Mouse (Mus musculus): ENCODE data around the gene Nupl1. TPM values are rescaled to one million over a fixed set of nuclear protein-coding genes. Genes with fewer than 3 reads are reported as not detected.

Gene Nupl1
- polyA plus RNA-seq, 1 experiment from 2014 or later: not detected

DNA sequence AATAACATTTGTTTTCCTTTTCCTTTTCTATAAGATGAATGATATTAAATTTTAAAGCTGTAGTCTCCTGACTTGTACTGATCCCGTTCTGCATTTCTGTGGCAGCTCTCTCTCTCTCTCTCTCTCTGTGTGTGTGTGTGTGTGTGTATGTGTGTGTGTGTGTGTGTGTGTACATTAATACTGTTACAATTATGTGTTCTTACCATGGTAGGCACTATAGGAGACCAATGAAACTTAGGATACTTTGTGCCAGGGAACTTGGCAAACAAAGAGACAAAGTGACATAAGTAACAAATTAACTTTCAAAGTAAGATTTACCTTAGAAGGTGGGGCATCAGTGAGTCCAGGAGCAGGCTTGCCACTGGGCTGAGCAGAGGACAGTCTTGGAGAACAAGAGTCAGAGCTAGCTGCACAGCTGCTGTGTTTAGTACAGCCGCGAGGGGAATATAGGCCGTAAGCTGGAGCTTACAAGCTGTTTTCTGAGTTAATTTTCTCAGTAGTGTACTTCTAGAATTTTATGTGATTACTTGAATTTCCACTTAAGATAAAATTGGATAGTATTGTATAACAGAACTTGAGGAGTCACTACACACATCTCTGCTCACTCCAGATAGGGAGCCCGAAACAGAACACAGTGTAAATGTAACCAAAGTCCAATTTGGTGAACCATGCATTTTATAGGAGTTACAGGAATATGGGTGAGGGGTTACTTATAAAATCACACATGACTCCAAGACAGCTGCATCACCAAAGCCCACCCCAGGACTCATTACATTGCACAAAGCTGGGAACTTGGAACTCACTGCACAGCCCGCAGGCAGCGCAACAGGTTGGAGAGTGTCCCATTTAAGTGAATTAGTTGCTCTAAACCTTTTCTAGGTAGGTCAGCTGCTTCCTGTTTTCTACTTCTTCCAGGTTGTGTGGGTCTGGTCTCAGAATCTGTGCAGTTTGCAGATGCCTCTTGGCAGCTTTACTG lies 24.4 kb upstream of the Nupl1 start:
- WGBS: 92% methylated on average over 7 of the region's 7 CpGs
- Histone ChIP-seq H3K9me3 (ENCODE audit: control insufficient read depth, low read length) (no peaks in the 10 kb centered on the region), H3K27ac (replicated peaks in 1 of 2; ENCODE audit: control insufficient read depth in 1 of 2, insufficient read depth in 1 of 2, low read depth in 2 of 2, low read length in 2 of 2) (no peak overlapping the region), H3K4me2 (ENCODE audit: low read length) (no peak overlapping the region), H3K4me1 (ENCODE audit: control insufficient read depth in 2 of 2, insufficient read depth in 2 of 2, low read length in 2 of 2) (peaks cover 0 to 11% of the 10 kb centered on the region in 2 experiments; a peak in 1 of 4 replicates), H3K9ac (ENCODE audit: low read length) (no peak overlapping the region), H3K27me3 (ENCODE audit: control insufficient read depth, insufficient read depth, low read length) (no peaks in the 10 kb centered on the region), H3K4me3 (ENCODE audit: control insufficient read depth in 1 of 2, insufficient read depth in 1 of 2, low read depth in 1 of 2, low read length in 2 of 2) (no peak overlapping the region), H3K36me3 (ENCODE audit: control insufficient read depth, insufficient read depth, low read length) (peaks cover 3% of the 10 kb centered on the region)
- no peak for ATAC-seq (ENCODE audit: insufficient number of reproducible peaks, insufficient read depth, low FRiP score, low read depth)

DNA sequence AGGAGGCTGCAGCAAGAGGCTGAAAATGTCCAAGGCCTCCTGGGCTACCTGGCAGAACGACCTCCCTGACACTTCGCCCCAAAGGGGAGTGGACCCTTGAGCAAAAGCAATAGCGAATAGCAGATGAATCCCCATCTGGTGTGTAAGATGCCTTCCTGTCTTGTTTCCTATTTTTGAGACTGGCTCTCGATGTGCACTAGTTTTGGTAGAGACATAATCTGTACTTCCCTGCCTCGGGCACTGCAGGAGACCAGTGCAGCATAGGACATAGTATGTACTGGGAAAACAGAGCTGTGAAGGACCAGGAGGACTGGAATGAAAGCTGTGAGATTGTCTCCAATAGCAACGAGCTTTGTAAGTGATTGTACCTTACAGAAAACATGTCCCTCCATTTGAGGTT lies 22.1 kb upstream of the Nupl1 start:
- ATAC-seq (ENCODE audit: insufficient number of reproducible peaks, insufficient read depth, low FRiP score, low read depth): no peak
- Histone ChIP-seq H3K9me3 (ENCODE audit: control insufficient read depth, low read length) (no peaks in the 10 kb centered on the region), H3K27ac (replicated peaks in 1 of 2; ENCODE audit: control insufficient read depth in 1 of 2, insufficient read depth in 1 of 2, low read depth in 2 of 2, low read length in 2 of 2) (no peak overlapping the region), H3K36me3 (ENCODE audit: control insufficient read depth, insufficient read depth, low read length) (no peaks in the 10 kb centered on the region; the same call in 1 of the 2 replicates), H3K4me1 (ENCODE audit: control insufficient read depth in 2 of 2, insufficient read depth in 2 of 2, low read length in 2 of 2) (peaks cover 0 to 6% of the 10 kb centered on the region in 2 experiments; a peak in 1 of 4 replicates), H3K27me3 (ENCODE audit: control insufficient read depth, insufficient read depth, low read length) (no peaks in the 10 kb centered on the region), H3K4me2 (ENCODE audit: low read length) (no peak overlapping the region), H3K9ac (ENCODE audit: low read length) (no peak overlapping the region), H3K4me3 (ENCODE audit: control insufficient read depth in 1 of 2, insufficient read depth in 1 of 2, low read depth in 1 of 2, low read length in 2 of 2) (no peak overlapping the region)
- WGBS: 66% methylated on average over 6 of the region's 6 CpGs

DNA sequence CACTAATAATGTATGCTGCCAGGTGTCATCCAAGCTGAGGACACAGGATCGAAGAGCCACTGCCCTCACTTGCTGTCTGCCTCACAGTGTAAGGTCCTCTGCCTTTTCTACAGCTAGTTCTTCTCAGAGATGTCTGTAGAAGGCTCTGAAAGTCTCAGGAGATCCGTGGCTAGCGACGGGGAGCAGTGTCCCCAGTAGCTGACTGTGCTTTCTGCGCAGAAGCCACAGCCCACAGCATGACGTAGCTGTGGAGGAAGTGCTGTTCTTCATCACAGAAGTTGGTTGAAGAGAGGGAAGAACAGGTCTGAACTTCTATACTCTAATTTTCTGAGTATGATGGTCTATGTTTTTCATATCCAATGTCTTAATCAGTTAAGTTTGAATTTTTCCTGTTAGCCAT lies 18.1 kb upstream of the Nupl1 start:
- H3K36me3 ChIP-seq (ENCODE audit: control insufficient read depth, insufficient read depth, low read length): no peaks in the 10 kb centered on the region
- no peak overlapping the region for H3K4me2 ChIP-seq (ENCODE audit: low read length)
- no peak overlapping the region for H3K4me3 ChIP-seq (ENCODE audit: control insufficient read depth in 1 of 2, insufficient read depth in 1 of 2, low read depth in 1 of 2, low read length in 2 of 2)
- no peaks in the 10 kb centered on the region for H3K27me3 ChIP-seq (ENCODE audit: control insufficient read depth, insufficient read depth, low read length)
- no peak for ATAC-seq (ENCODE audit: insufficient number of reproducible peaks, insufficient read depth, low FRiP score, low read depth)
- peaks cover 0 to 12% of the 10 kb centered on the region in 2 experiments; a peak in 2 of 4 replicates for H3K4me1 ChIP-seq (ENCODE audit: control insufficient read depth in 2 of 2, insufficient read depth in 2 of 2, low read length in 2 of 2)
- 83% methylated on average over 6 of the region's 6 CpGs for WGBS
- H3K27ac ChIP-seq (replicated peaks in 1 of 2; ENCODE audit: control insufficient read depth in 1 of 2, insufficient read depth in 1 of 2, low read depth in 2 of 2, low read length in 2 of 2): no peak overlapping the region
- H3K9me3 ChIP-seq (ENCODE audit: control insufficient read depth, low read length): no peaks in the 10 kb centered on the region
- H3K9ac ChIP-seq (ENCODE audit: low read length): no peak overlapping the region

DNA sequence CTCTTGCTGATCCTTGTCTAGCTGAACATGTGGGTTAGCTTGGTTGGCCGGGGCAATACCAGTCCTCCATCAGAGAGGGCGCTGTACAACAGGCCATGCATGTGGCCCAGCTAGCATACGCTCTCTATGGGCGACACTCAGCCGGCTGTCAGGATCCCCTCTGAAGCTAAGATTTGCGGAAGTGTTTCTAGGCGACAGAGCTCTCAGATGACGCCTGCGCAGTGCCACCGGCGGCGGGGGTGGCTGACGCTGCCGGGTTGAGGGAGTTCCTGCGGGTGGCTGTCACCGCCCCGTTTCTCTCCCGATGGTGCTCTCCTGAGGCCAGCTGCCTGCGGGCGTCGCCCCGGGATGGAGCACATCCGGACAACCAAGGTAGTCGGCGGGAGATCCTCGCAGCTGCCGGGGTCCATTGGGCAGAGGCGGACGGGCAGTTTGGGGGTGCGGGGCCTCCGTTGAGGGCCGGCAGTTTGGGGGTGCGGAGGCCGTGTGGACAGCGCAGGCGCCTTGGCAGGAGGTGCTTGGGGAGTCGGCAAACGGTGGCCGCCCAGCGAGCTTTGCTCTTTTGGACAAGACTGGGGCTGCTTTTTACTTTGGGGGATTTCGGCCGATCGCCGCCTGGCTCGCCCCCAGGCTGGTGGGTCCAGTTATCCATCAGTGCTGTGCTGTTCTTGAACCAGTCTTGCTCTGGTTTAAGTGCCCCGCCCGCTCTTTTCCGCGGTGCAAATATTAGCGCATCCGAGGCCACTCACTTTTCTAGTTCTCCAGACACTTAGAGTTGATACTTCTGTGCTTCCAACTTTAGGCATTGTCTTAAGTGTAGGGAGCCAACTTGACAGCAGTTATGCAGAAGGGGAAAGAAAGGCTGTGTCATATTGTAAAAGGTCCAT lies 14.0 kb upstream of the Nupl1 start, which contains the start of gene Mtmr6:
Gene Mtmr6 (plus strand): TSS at position 239 of the 887 bp plus-strand sequence.
- peak; percentile 98 for ATAC-seq (ENCODE audit: insufficient number of reproducible peaks, insufficient read depth, low FRiP score, low read depth)
- Histone ChIP-seq H3K27me3 (ENCODE audit: control insufficient read depth, insufficient read depth, low read length) (no peaks in the 10 kb centered on the region), H3K9ac (ENCODE audit: low read length) (peak within 1 kb of the TSS; percentile 73), H3K9me3 (ENCODE audit: control insufficient read depth, low read length) (no peaks in the 10 kb centered on the region), H3K4me2 (ENCODE audit: low read length) (peak within 1 kb of the TSS; percentile 61), H3K4me1 (ENCODE audit: control insufficient read depth in 2 of 2, insufficient read depth in 2 of 2, low read length in 2 of 2) (peaks cover 0 to 6% of the 10 kb centered on the region in 2 experiments; a peak in 2 of 4 replicates), H3K27ac (replicated peaks in 1 of 2; ENCODE audit: control insufficient read depth in 1 of 2, insufficient read depth in 1 of 2, low read depth in 2 of 2, low read length in 2 of 2) (peak within 1 kb of the TSS; percentile 19 to 30; a peak in 2 of 4 replicates), H3K4me3 (ENCODE audit: control insufficient read depth in 1 of 2, insufficient read depth in 1 of 2, low read depth in 1 of 2, low read length in 2 of 2) (peak within 1 kb of the TSS; percentile 65 to 89), H3K36me3 (ENCODE audit: control insufficient read depth, insufficient read depth, low read length) (no peaks in the 10 kb centered on the region)
- under 1% methylated on average over 51 of the region's 51 CpGs for WGBS

DNA sequence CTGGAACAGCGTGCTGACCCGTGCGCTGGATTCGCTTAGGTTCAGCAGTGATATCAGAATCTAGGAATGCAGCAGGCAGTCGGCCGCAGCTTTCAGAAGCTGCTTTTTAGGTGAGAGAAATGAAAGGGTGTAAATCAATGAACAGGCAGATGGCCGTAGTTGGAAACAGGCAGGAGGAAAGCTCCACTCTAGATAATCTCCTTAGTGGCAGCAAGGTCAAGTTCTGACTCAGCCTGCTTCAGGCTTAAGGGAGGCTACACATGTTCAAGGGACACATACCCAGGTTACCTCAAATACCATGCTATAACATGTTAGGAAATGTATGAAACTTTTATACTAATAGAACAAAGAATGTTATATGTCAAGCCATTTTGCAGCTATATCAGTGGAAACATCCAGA lies 11.1 kb upstream of the Nupl1 start:
- no peak overlapping the region for H3K4me2 ChIP-seq (ENCODE audit: low read length)
- H3K36me3 ChIP-seq (ENCODE audit: control insufficient read depth, insufficient read depth, low read length): no peaks in the 10 kb centered on the region
- WGBS: 25% methylated on average over 7 of the region's 7 CpGs
- peaks cover 0 to 6% of the 10 kb centered on the region in 2 experiments; a peak in 2 of 4 replicates for H3K4me1 ChIP-seq (ENCODE audit: control insufficient read depth in 2 of 2, insufficient read depth in 2 of 2, low read length in 2 of 2)
- H3K9ac ChIP-seq (ENCODE audit: low read length): no peak overlapping the region
- H3K27ac ChIP-seq (replicated peaks in 1 of 2; ENCODE audit: control insufficient read depth in 1 of 2, insufficient read depth in 1 of 2, low read depth in 2 of 2, low read length in 2 of 2): no peak overlapping the region
- no peaks in the 10 kb centered on the region for H3K9me3 ChIP-seq (ENCODE audit: control insufficient read depth, low read length)
- H3K4me3 ChIP-seq (ENCODE audit: control insufficient read depth in 1 of 2, insufficient read depth in 1 of 2, low read depth in 1 of 2, low read length in 2 of 2): no peak overlapping the region
- ATAC-seq (ENCODE audit: insufficient number of reproducible peaks, insufficient read depth, low FRiP score, low read depth): no peak
- no peaks in the 10 kb centered on the region for H3K27me3 ChIP-seq (ENCODE audit: control insufficient read depth, insufficient read depth, low read length)

DNA sequence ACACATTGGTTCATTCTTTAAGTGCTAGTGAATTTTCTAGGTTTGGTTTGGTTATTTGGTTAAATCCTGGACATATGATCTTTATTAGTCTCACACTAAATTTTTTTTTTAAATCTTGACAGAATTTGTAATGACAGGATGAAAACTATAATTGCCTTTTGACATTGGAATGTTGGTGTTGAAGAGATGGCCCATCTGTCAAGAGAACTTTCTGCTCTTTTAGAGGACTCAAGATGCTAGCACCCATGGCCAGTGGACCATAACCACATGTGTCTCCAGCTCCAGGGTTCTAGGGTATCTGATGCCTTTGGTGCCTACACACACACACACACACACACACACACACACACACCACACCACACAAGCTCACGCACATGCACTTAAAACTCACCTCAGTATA lies 6.6 kb upstream of the Nupl1 start:
- H3K27me3 ChIP-seq (ENCODE audit: control insufficient read depth, insufficient read depth, low read length): no peaks in the 10 kb centered on the region
- H3K9me3 ChIP-seq (ENCODE audit: control insufficient read depth, low read length): no peaks in the 10 kb centered on the region
- no peaks in the 10 kb centered on the region for H3K36me3 ChIP-seq (ENCODE audit: control insufficient read depth, insufficient read depth, low read length)
- no peak overlapping the region for H3K9ac ChIP-seq (ENCODE audit: low read length)
- no peak overlapping the region for H3K4me2 ChIP-seq (ENCODE audit: low read length)
- no peaks in the 10 kb centered on the region; a peak in 1 of 4 replicates for H3K4me1 ChIP-seq (ENCODE audit: control insufficient read depth in 2 of 2, insufficient read depth in 2 of 2, low read length in 2 of 2)
- H3K27ac ChIP-seq (replicated peaks in 1 of 2; ENCODE audit: control insufficient read depth in 1 of 2, insufficient read depth in 1 of 2, low read depth in 2 of 2, low read length in 2 of 2): no peak overlapping the region
- no peak overlapping the region for H3K4me3 ChIP-seq (ENCODE audit: control insufficient read depth in 1 of 2, insufficient read depth in 1 of 2, low read depth in 1 of 2, low read length in 2 of 2)
- 81% methylated on average over 1 of the region's 1 CpGs for WGBS
- ATAC-seq (ENCODE audit: insufficient number of reproducible peaks, insufficient read depth, low FRiP score, low read depth): no peak

DNA sequence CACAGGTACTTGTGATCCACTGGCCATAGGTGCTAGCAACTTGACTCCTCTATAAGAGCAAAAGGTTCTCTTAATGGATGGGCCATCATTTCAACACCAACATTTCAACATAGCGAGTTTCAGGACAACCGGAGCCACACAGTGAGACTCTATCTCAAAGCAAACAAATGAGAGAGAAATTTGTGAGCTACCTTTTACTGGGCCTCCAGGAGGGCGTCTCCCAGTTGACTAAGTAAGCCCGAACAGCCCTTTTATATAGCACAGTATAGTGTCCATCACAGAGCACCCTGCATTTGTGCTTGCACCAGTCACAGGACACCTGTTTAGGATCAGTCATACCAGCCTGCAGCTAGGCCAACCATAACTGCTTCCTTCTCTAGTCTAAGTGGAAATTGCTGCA lies 5.9 kb upstream of the Nupl1 start:
- no peak overlapping the region for H3K27ac ChIP-seq (replicated peaks in 1 of 2; ENCODE audit: control insufficient read depth in 1 of 2, insufficient read depth in 1 of 2, low read depth in 2 of 2, low read length in 2 of 2)
- no peaks in the 10 kb centered on the region for H3K9me3 ChIP-seq (ENCODE audit: control insufficient read depth, low read length)
- no peak overlapping the region for H3K9ac ChIP-seq (ENCODE audit: low read length)
- no peak for ATAC-seq (ENCODE audit: insufficient number of reproducible peaks, insufficient read depth, low FRiP score, low read depth)
- H3K36me3 ChIP-seq (ENCODE audit: control insufficient read depth, insufficient read depth, low read length): no peaks in the 10 kb centered on the region
- no peak overlapping the region for H3K4me2 ChIP-seq (ENCODE audit: low read length)
- no peaks in the 10 kb centered on the region for H3K27me3 ChIP-seq (ENCODE audit: control insufficient read depth, insufficient read depth, low read length)
- H3K4me3 ChIP-seq (ENCODE audit: control insufficient read depth in 1 of 2, insufficient read depth in 1 of 2, low read depth in 1 of 2, low read length in 2 of 2): no peak overlapping the region
- 72% methylated on average over 4 of the region's 4 CpGs for WGBS
- peaks cover 5 to 6% of the 10 kb centered on the region in 2 experiments for H3K4me1 ChIP-seq (ENCODE audit: control insufficient read depth in 2 of 2, insufficient read depth in 2 of 2, low read length in 2 of 2)
